Mouse (Mus musculus): ENCODE measurements around the gene Poc1b. TPM values are rescaled to one million over a fixed set of nuclear protein-coding genes. Genes with fewer than 3 reads are reported as not detected.
A peak's percentile ranks its signal among the peaks of the same experiment; 100 is the strongest.

Gene Poc1b
- total and polyA plus RNA-seq, 2 experiments = 1.7 to 1.8 TPM

DNA sequence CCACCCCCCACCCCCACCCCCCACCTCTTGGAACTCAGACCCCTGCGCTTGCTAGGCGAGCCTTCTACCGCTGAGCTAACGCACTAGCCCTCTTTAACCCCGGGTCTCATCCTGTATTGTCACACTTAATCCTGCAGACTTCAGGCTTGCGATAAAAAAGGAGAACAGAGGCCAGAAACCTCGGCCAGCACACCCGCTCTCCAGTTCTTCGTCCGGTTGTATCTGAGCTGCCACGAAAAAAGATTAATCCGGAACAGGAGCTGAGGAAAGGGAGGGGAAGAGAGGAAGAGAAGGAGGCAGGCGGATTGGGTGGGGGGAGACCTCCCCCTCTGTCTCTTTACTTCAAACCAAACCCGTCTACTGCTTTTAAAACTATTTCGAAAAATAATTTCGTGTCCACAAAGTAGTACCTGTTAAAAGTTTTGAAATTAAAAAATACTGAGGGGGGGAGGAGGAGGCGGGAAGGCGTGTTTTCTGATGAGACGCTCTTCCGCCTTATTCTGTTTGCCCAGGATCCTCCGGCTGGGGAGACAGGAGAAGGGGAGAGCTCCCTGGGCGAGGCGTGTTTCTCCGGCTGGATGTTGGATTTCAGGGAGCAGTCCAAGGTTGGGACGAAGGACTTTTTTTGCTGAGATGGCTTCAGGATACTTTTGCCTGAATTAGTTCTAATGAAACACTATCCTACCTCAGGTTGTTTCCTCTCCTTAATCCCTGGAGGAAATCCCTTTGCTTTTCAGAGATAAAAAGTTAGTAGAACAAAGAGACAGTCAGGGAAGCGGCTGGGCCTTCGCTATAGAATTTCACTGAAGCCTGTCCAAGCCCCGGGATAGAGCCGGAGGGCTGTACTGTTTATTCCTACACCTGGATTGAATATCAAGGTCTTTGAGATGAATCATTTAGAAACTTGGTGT lies 97.0 kb downstream of the Poc1b start:
- H3K9ac ChIP-seq (ENCODE audit: low read depth, low read length) = peak overlapping the region; percentile 7
- WGBS = 37% methylated on average over 29 of the region's 29 CpGs
- TF ChIP-seq CTCF (IDR thresholded peaks at IDR 0.05; ENCODE audit: low read depth, low read length) (no peak), POLR2A (IDR thresholded peaks at IDR 0.05; ENCODE audit: extremely low read depth, insufficient read depth, low read length) (no peak)
- H3K27me3 ChIP-seq (ENCODE audit: control insufficient read depth, insufficient read depth, low read length) = no peaks in the 10 kb centered on the region
- H3K36me3 ChIP-seq (ENCODE audit: control insufficient read depth, insufficient read depth, low read length) = no peaks in the 10 kb centered on the region
- no peak overlapping the region for H3K4me3 ChIP-seq (ENCODE audit: insufficient read depth, low read depth, low read length)
- H3K4me1 ChIP-seq (ENCODE audit: control insufficient read depth, insufficient read depth, low read length) = peaks cover 15% of the 10 kb centered on the region
- H3K27ac ChIP-seq (replicated peaks; ENCODE audit: insufficient read depth, low read depth, low read length) = peak overlapping the region; percentile 65
- no peak for DNase-seq (ENCODE audit: extremely low read depth, low read depth, low spot score)
- H3K79me2 ChIP-seq (ENCODE audit: control insufficient read depth, insufficient read depth, low read length) = no peaks in the 10 kb centered on the region

DNA sequence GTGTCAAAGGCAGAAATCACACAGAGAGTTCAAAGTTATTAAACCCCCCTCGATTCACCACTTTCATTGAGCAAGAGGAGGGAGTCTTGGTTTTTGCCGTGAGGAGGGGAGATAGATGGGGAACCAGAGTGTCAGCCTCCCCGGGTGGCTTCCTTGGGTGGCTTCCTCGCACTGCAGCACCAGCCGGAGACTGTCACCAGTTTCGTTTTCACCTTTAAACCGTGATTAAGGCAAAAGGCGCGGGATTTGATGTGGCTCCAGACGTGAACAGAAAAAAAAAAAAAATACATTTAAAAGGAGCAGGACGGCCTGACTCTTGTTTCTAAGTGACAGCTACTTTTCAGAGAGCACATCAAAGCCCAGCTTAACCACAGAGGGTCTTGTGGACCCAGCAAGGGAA lies 97.7 kb downstream of the Poc1b start:
- peak overlapping the region; percentile 50 for H3K4me3 ChIP-seq (ENCODE audit: insufficient read depth, low read depth, low read length)
- peak overlapping the region; percentile 66 for H3K9ac ChIP-seq (ENCODE audit: low read depth, low read length)
- no peak for DNase-seq (ENCODE audit: extremely low read depth, low read depth, low spot score)
- 14% methylated on average over 11 of the region's 11 CpGs for WGBS
- peak overlapping the region; percentile 62 for H3K27ac ChIP-seq (replicated peaks; ENCODE audit: insufficient read depth, low read depth, low read length)
- no peaks in the 10 kb centered on the region for H3K79me2 ChIP-seq (ENCODE audit: control insufficient read depth, insufficient read depth, low read length)
- H3K36me3 ChIP-seq (ENCODE audit: control insufficient read depth, insufficient read depth, low read length) = no peaks in the 10 kb centered on the region
- H3K27me3 ChIP-seq (ENCODE audit: control insufficient read depth, insufficient read depth, low read length) = no peaks in the 10 kb centered on the region
- peaks cover 19% of the 10 kb centered on the region for H3K4me1 ChIP-seq (ENCODE audit: control insufficient read depth, insufficient read depth, low read length)
- no peak for TF ChIP-seq CTCF (IDR thresholded peaks at IDR 0.05; ENCODE audit: low read depth, low read length)
- 0 out of 2 replicates have a peak, but pooled peaks have one; percentile 29 for TF ChIP-seq POLR2A (IDR thresholded peaks at IDR 0.05; ENCODE audit: extremely low read depth, insufficient read depth, low read length)

DNA sequence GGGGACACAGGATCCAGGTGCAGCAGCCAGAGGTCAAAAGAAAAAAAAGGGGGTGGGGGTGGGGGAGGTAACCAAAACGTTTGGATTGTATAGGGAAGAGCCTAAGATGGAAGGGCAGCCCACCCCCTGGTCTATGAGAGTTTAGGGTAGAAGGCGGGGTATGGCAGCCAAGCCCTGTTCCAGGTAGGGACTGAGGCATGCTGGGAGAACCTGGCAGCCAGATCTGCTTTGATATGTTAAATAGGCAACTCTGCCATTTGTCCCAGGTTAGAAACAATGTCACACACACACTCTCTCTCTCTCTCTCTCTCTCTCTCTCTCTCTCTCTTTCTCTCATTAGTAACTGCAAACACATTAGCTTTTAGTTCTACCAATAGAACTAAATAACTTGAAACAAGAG lies 100.3 kb downstream of the Poc1b start:
- Histone ChIP-seq H3K36me3 (ENCODE audit: control insufficient read depth, insufficient read depth, low read length) (no peaks in the 10 kb centered on the region), H3K27me3 (ENCODE audit: control insufficient read depth, insufficient read depth, low read length) (no peaks in the 10 kb centered on the region), H3K79me2 (ENCODE audit: control insufficient read depth, insufficient read depth, low read length) (no peaks in the 10 kb centered on the region), H3K9ac (ENCODE audit: low read depth, low read length) (no peak overlapping the region), H3K27ac (replicated peaks; ENCODE audit: insufficient read depth, low read depth, low read length) (peak overlapping the region; percentile 13), H3K4me1 (ENCODE audit: control insufficient read depth, insufficient read depth, low read length) (peaks cover 33% of the 10 kb centered on the region), H3K4me3 (ENCODE audit: insufficient read depth, low read depth, low read length) (no peak overlapping the region)
- no peak for DNase-seq (ENCODE audit: extremely low read depth, low read depth, low spot score)
- 10% methylated on average over 2 of the region's 2 CpGs for WGBS
- TF ChIP-seq CTCF (IDR thresholded peaks at IDR 0.05; ENCODE audit: low read depth, low read length) (no peak), POLR2A (IDR thresholded peaks at IDR 0.05; ENCODE audit: extremely low read depth, insufficient read depth, low read length) (no peak)

DNA sequence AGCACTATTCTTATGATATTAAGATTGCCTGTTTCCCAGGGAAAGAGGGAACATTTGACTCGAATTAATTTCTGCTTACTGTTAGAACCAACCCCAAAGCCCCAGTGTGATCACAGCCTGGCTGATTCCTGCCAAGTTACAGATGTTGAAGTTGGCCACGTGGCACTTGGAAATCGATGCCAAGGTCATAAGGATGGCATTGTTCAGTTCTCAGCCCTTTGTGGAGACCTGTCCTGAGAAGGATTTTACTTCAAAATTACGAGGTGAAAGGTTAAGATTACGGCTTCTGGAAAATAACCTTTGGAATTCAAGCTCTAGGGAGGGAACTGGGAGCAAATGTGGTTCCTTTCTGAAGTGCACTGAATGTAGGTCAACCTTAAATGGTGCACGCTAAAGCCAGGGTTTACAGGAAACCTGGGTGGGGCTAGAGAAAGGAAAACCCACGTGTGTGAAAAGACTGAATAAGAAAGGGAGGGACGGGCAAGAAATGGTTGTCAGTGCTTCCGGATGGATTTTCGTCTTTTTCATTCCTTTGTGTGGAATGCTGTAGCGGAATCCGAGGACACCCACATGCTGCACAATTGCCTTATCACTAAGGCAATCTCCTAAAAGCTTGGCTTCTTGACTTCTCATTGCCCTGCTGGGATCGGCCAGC lies 102.4 kb downstream of the Poc1b start:
- H3K27me3 ChIP-seq (ENCODE audit: control insufficient read depth, insufficient read depth, low read length) = no peaks in the 10 kb centered on the region
- no peaks in the 10 kb centered on the region for H3K79me2 ChIP-seq (ENCODE audit: control insufficient read depth, insufficient read depth, low read length)
- no peak overlapping the region for H3K4me3 ChIP-seq (ENCODE audit: insufficient read depth, low read depth, low read length)
- no peak for TF ChIP-seq CTCF (IDR thresholded peaks at IDR 0.05; ENCODE audit: low read depth, low read length)
- TF ChIP-seq POLR2A (IDR thresholded peaks at IDR 0.05; ENCODE audit: extremely low read depth, insufficient read depth, low read length) = no peak
- H3K27ac ChIP-seq (replicated peaks; ENCODE audit: insufficient read depth, low read depth, low read length) = peak overlapping the region; percentile 38
- DNase-seq (ENCODE audit: extremely low read depth, low read depth, low spot score) = peak; percentile 89
- H3K4me1 ChIP-seq (ENCODE audit: control insufficient read depth, insufficient read depth, low read length) = peaks cover 35% of the 10 kb centered on the region
- H3K9ac ChIP-seq (ENCODE audit: low read depth, low read length) = no peak overlapping the region
- no peaks in the 10 kb centered on the region for H3K36me3 ChIP-seq (ENCODE audit: control insufficient read depth, insufficient read depth, low read length)
- 50% methylated on average over 13 of the region's 13 CpGs for WGBS

DNA sequence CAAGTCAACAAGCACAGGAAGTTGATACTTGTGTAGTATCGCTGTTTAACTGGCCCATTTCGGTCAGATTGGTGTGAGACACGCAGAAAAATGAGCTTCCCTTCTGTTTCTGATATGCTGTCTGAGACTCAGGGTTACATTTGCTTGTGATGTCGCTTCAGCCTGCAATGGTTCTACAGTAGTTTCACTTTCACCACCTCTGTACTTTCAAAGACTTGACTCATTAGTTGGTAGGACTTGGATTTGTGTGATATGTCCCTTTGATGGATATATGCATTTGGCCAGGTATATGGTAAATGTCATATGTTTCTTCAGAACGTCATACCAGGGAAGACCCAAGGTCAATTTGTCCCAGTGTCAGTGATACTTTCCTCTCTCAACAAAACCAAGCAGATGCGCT lies 104.2 kb downstream of the Poc1b start:
- no peak overlapping the region for H3K4me3 ChIP-seq (ENCODE audit: insufficient read depth, low read depth, low read length)
- H3K36me3 ChIP-seq (ENCODE audit: control insufficient read depth, insufficient read depth, low read length) = no peaks in the 10 kb centered on the region
- WGBS = 63% methylated on average over 6 of the region's 6 CpGs
- peak overlapping the region; percentile 61 for H3K27ac ChIP-seq (replicated peaks; ENCODE audit: insufficient read depth, low read depth, low read length)
- H3K4me1 ChIP-seq (ENCODE audit: control insufficient read depth, insufficient read depth, low read length) = peaks cover 33% of the 10 kb centered on the region
- H3K27me3 ChIP-seq (ENCODE audit: control insufficient read depth, insufficient read depth, low read length) = no peaks in the 10 kb centered on the region
- peak; percentile 50 for DNase-seq (ENCODE audit: extremely low read depth, low read depth, low spot score)
- H3K79me2 ChIP-seq (ENCODE audit: control insufficient read depth, insufficient read depth, low read length) = no peaks in the 10 kb centered on the region
- H3K9ac ChIP-seq (ENCODE audit: low read depth, low read length) = no peak overlapping the region
- TF ChIP-seq CTCF (IDR thresholded peaks at IDR 0.05; ENCODE audit: low read depth, low read length) (no peak), POLR2A (IDR thresholded peaks at IDR 0.05; ENCODE audit: extremely low read depth, insufficient read depth, low read length) (no peak)
